Mouse (Mus musculus) liver, postnatal 0 days (tissue): ENCODE data around the gene Cux1. TPM values are rescaled to one million over a fixed set of nuclear protein-coding genes. Genes with fewer than 3 reads are reported as not detected.

Source experiments
- ATAC-seq: fragments of 200-750 bp; cut with Nextera tagmentation; 2 replicates; pipeline ENCODE4 v1.8.0; 2017; ENCODE audit warnings: mild to moderate bottlenecking, moderate library complexity
- DNase-seq: peaks from one replicate; pipeline ENCODE4 v3.0.0-alpha.2; 2016
- H3K27ac ChIP-seq: fragments of 300-500 bp; sonication (generic); 2 replicates; pipeline ENCODE4 v1.5.1; 2014; ENCODE audit warnings: antibody characterized with exemption, moderate library complexity, mild to moderate bottlenecking, low read depth
- H3K27me3 ChIP-seq: fragments of 300-500 bp; sonication (generic); 2 replicates; pipeline ENCODE4 v1.6.1; 2014; ENCODE audit warnings: low read length, control low read depth, mixed read lengths; ENCODE audit not compliant: insufficient read depth
- H3K36me3 ChIP-seq: fragments of 300-500 bp; sonication (generic); replicated peaks from 2 replicates; pipeline ENCODE4 v1.6.1; 2014; ENCODE audit warnings: mild to moderate bottlenecking, control low read depth, low read length, moderate library complexity, mixed read lengths; ENCODE audit not compliant: insufficient read depth
- H3K4me1 ChIP-seq: fragments of 300-500 bp; sonication (generic); 2 replicates; pipeline ENCODE4 v1.6.1; 2014; ENCODE audit warnings: antibody characterized with exemption, mild to moderate bottlenecking, control low read depth; ENCODE audit not compliant: insufficient read depth
- H3K4me2 ChIP-seq: fragments of 300-500 bp; sonication (generic); 2 replicates; pipeline ENCODE4 v1.6.1; 2014; ENCODE audit warnings: low read depth, mild to moderate bottlenecking, low read length, moderate library complexity, mixed read lengths
- H3K4me3 ChIP-seq: fragments of 300-500 bp; sonication (generic); 2 replicates; pipeline ENCODE4 v1.5.1; 2014; ENCODE audit warnings: low read depth, low read length
- H3K9ac ChIP-seq: fragments of 300-500 bp; sonication (generic); replicated peaks from 2 replicates; pipeline ENCODE4 v1.6.1; 2014; ENCODE audit warnings: mild to moderate bottlenecking, moderate library complexity
- H3K9me3 ChIP-seq: fragments of 300-500 bp; sonication (generic); 2 replicates; pipeline ENCODE4 v1.6.1; 2016; ENCODE audit warnings: mild to moderate bottlenecking, control low read depth, low read length, mixed read lengths
- CTCF ChIP-seq: sonication (generic); IDR thresholded peaks from 2 replicates; pipeline ENCODE4 v1.5.1; 2016; ENCODE audit warnings: antibody characterized with exemption, low read depth
- EP300 ChIP-seq: IDR thresholded peaks from 2 replicates; pipeline ENCODE4 v1.6.1; 2016; ENCODE audit warnings: antibody characterized with exemption, low read depth, mild to moderate bottlenecking
- WGBS: fragments of 180-500 bp; shearing (Covaris S2); extraction: QIAGEN DNeasy Blood & Tissue Kit; methylation state at CpG from one replicate; pipeline ENCODE4 v1.1.7; 2014; ENCODE audit not compliant: insufficient replicate concordance; 5-methylcytosine and 5-hydroxymethylcytosine counted together
- polyA plus RNA-seq: library from polyadenylated mRNA; unstranded; fragments of >200 nt; fragmentation: Nextera tagmentation; extraction: Ambion mirVana; gene quantifications from 2 replicates; pipeline ENCODE4 v1.2.1, GENCODE M21; 2015

Gene Cux1
- polyA plus RNA-seq, 1 experiment from 2014 or later = 10.7 TPM

DNA sequence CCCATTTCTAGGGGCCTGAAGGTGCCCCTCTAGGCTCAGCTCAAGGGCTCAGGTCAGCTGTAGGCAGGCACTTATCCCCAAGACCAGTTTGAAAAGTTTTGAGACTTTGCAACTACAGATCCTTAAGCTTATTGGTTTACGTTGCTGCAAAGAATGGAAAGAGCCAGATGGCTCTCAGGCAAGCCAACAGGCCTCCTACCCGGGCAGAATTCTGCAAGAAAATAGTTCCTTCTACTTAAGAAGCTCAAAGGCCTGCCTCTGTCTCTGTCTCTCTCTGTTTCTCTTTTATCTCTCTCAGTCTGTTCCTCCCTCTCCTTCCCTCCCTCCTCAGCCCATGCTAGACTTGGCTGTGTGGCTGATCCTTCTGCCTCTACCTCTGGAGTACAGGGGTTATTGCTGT lies 49.8 kb downstream of the Cux1 start:
- no peaks in the 10 kb centered on the region for H3K9me3 ChIP-seq
- H3K27ac ChIP-seq = no peak overlapping the region
- no peak for ATAC-seq
- no peak overlapping the region for H3K4me2 ChIP-seq
- peaks cover 19% of the 10 kb centered on the region for H3K4me1 ChIP-seq
- WGBS = 72% methylated on average over 2 of the region's 2 CpGs
- TF ChIP-seq EP300 = no peak
- TF ChIP-seq CTCF = no peak
- no peaks in the 10 kb centered on the region for H3K27me3 ChIP-seq
- H3K4me3 ChIP-seq = no peak overlapping the region
- DNase-seq = no peak
- no peak overlapping the region for H3K9ac ChIP-seq
- no peaks in the 10 kb centered on the region for H3K36me3 ChIP-seq

DNA sequence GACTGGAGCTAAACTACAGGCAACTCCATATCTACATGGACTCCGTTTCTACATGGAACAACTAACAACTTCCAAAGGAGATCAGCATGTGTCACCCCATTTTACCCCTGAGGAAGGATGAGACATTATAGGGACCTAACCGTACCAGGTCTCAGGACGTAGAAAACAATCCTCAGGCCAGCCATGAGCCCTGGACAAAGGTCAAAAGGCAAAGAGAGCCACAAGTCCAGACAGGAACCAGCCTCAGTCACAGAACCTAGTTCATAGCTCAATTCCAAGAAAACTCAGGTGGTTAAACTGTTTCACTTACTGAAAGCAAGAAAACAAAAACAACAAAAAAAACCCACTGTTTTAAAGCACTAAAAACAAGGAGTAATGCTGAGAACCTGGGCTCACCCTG lies 50.7 kb downstream of the Cux1 start:
- peaks cover 18% of the 10 kb centered on the region for H3K4me1 ChIP-seq
- no peak for TF ChIP-seq EP300
- TF ChIP-seq CTCF = no peak
- H3K36me3 ChIP-seq = no peaks in the 10 kb centered on the region
- ATAC-seq (no peak), DNase-seq (no peak)
- no peak overlapping the region; the same call in 1 of the 2 replicates for H3K27ac ChIP-seq
- no peaks in the 10 kb centered on the region for H3K27me3 ChIP-seq
- no peaks in the 10 kb centered on the region for H3K9me3 ChIP-seq
- no peak overlapping the region for H3K4me2 ChIP-seq
- no peak overlapping the region for H3K9ac ChIP-seq
- WGBS = 66% methylated on average over 3 of the region's 3 CpGs
- H3K4me3 ChIP-seq = no peak overlapping the region

DNA sequence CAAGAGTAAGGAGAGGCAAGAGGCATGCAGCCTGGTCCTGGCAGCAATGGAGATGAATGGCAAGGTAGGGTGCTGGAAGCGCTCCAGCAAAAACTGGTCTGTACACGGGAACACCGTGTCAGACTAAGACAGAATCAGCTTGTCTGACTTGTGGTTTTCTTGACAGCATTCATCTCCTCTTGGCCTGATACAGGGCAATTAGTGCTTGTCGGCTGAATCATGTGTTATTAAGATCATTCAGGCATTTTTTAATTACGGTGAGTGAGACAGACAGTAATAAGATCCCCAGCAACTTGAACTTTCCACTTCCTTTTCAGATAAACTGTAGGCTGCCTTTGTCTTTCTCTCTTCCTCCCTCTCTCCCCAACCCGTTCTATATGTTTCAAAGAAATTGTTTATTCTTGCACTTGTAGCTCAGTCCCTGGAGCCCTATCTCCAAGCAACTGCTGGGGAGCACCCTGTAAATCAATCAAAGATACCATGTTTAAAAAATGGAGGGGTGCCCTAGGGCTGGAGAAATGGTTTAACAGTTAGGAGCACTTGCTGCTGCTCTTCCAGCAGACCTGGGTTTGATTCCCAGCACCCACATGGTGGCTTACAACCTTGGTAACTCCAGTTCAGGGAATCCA lies 53.1 kb downstream of the Cux1 start:
- H3K9ac ChIP-seq = no peak overlapping the region
- no peaks in the 10 kb centered on the region for H3K9me3 ChIP-seq
- ATAC-seq (no peak), DNase-seq (no peak)
- no peak for TF ChIP-seq CTCF
- no peak for TF ChIP-seq EP300
- H3K4me1 ChIP-seq = peaks cover 22% of the 10 kb centered on the region
- no peak overlapping the region for H3K4me2 ChIP-seq
- H3K4me3 ChIP-seq = no peak overlapping the region
- WGBS = 43% methylated on average over 6 of the region's 6 CpGs
- H3K36me3 ChIP-seq = no peaks in the 10 kb centered on the region
- no peaks in the 10 kb centered on the region for H3K27me3 ChIP-seq
- H3K27ac ChIP-seq = no peak overlapping the region

DNA sequence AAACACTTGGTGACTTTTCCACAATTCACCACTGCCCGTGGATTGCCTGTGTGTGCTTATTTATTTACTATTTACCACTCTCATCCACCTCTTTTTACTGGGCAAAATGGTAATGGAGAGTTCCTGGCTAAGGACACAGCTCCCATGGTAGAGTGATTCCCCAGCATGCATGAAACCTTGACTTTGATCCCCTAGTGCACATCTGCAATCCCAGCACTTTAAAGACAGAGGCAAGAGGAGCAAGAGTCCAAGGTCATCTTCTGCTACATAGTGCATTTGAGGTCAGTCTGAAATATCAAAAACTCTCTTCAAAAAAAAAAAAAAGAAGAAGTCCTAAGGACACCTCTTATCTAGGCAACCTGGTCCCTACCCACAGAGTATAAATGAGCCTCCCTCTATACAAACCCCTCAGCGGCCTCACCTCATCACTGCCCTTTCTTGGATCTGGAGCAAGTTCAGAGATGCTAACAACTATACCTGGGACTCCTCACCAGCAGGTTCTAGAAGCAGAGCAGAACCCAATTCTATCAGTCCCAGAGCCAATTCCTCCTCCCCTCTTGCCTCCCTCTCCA lies 55.1 kb downstream of the Cux1 start:
- ATAC-seq (no peak), DNase-seq (no peak)
- no peak overlapping the region for H3K27ac ChIP-seq
- H3K9me3 ChIP-seq = no peaks in the 10 kb centered on the region
- WGBS = 60% methylated on average over 2 of the region's 2 CpGs
- TF ChIP-seq EP300 (no peak), CTCF (no peak)
- H3K36me3 ChIP-seq = no peaks in the 10 kb centered on the region
- no peak overlapping the region for H3K4me2 ChIP-seq
- no peak overlapping the region for H3K9ac ChIP-seq
- H3K27me3 ChIP-seq = no peaks in the 10 kb centered on the region
- peaks cover 14% of the 10 kb centered on the region for H3K4me1 ChIP-seq
- no peak overlapping the region for H3K4me3 ChIP-seq

DNA sequence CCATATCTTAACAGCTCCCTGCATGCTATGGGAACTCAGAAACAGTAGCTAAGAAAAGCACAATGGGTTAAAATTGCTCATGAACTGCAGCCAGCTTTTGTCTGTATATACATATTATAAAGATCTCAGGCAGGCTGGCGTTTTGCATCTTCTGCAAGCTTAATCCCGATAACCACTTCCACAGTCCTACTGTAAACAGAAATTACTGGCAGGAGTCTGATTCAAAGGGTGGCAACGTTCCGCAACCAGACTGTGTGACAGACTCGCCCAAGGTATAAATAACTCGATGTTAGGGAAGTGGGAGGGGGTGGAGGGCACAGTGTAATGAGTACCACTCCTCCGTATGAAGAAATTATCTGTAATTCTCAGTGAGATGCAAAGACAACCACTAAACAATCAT lies 55.9 kb downstream of the Cux1 start:
- TF ChIP-seq EP300 = no peak
- TF ChIP-seq CTCF = no peak
- 39% methylated on average over 7 of the region's 7 CpGs for WGBS
- Histone ChIP-seq H3K9ac (no peak overlapping the region), H3K4me3 (no peak overlapping the region), H3K36me3 (no peaks in the 10 kb centered on the region), H3K4me1 (peaks cover 14% of the 10 kb centered on the region), H3K27me3 (no peaks in the 10 kb centered on the region), H3K27ac (no peak overlapping the region), H3K4me2 (no peak overlapping the region), H3K9me3 (no peaks in the 10 kb centered on the region)
- ATAC-seq (no peak), DNase-seq (no peak)

DNA sequence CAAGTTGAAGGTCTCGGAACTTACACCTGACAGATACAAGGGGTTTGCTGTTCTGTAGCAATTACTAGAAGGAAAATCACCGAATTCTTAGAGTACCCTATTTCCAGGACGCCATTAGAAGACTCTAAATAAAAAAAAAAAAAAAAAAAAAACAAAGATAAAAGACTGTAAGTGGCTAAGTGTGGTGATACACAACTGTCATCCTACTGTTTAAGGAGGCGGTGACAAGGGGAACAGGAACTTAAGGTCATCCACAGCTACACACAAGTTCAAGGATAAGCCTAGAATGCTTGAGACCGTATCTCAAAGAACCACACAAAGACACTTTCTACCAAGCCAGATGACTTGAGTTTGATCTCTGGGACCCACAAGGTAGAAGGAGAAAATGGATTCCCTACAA lies 56.7 kb downstream of the Cux1 start:
- no peaks in the 10 kb centered on the region for H3K27me3 ChIP-seq
- no peaks in the 10 kb centered on the region for H3K36me3 ChIP-seq
- H3K27ac ChIP-seq = no peak overlapping the region
- WGBS = 76% methylated on average over 5 of the region's 5 CpGs
- H3K4me1 ChIP-seq = peaks cover 12% of the 10 kb centered on the region
- no peak overlapping the region for H3K4me3 ChIP-seq
- ATAC-seq (no peak), DNase-seq (no peak)
- TF ChIP-seq CTCF (no peak), EP300 (no peak)
- H3K9me3 ChIP-seq = no peaks in the 10 kb centered on the region
- no peak overlapping the region for H3K9ac ChIP-seq
- no peak overlapping the region for H3K4me2 ChIP-seq

DNA sequence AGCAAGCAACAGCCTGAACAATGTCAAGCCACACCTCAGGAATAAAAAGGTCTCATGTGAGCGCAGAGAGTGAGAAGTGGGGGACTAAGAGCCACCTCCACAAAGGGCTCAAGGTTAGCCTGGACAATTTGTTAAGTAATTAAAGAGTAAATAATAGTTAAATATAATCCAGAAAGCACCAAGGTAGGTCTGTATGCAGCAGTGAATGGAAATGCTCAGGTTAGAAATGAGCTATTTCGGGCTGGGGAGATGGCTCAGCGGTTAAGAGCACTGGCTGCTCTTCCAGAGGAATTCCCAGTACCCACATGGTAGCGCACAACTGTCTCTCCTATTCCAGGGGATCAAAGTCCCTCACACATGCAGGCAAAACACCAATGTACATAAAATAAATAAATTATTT lies 59.7 kb downstream of the Cux1 start:
- Histone ChIP-seq H3K4me2 (no peak overlapping the region), H3K27me3 (no peaks in the 10 kb centered on the region), H3K4me1 (peaks cover 16% of the 10 kb centered on the region; the same call in 1 of the 2 replicates), H3K9me3 (no peaks in the 10 kb centered on the region), H3K9ac (no peak overlapping the region), H3K36me3 (no peaks in the 10 kb centered on the region), H3K4me3 (no peak overlapping the region), H3K27ac (no peak overlapping the region)
- 74% methylated on average over 4 of the region's 4 CpGs for WGBS
- DNase-seq (no peak), ATAC-seq (no peak)
- TF ChIP-seq CTCF (no peak), EP300 (no peak)
